Mouse (Mus musculus): ENCODE measurements around the gene Gabarap. TPM values are rescaled to one million over a fixed set of nuclear protein-coding genes. Genes with fewer than 3 reads are reported as not detected.
A peak's percentile ranks its signal among the peaks of the same experiment; 100 is the strongest.
"Not testable (repeated sequence)": the region's sequence is repeated elsewhere in the genome, so short reads cannot be mapped to it uniquely, and the experiment has no call there.

Gabarap gene
- polyA plus RNA-seq, 1 experiment from 2014 or later: 530 TPM

- no peaks in the 10 kb centered on the region for H3K27me3 ChIP-seq (ENCODE audit: control insufficient read depth, insufficient read depth, low read length)
- no peaks in the 10 kb centered on the region for H3K9me3 ChIP-seq (ENCODE audit: control insufficient read depth, low read length)
- H3K4me3 ChIP-seq (ENCODE audit: low read depth, low read length): no peak overlapping the region
- peaks cover 5% of the 10 kb centered on the region; the same call in 1 of the 2 replicates for H3K4me1 ChIP-seq (ENCODE audit: control insufficient read depth, insufficient read depth, low read length)
- WGBS: 48% methylated on average over 1 of the region's 1 CpGs
- no peak overlapping the region for H3K4me2 ChIP-seq (ENCODE audit: low read depth)
- no peaks in the 10 kb centered on the region for H3K36me3 ChIP-seq (ENCODE audit: control insufficient read depth, insufficient read depth, low read length)
- ATAC-seq (ENCODE audit: insufficient read depth, low FRiP score, low TSS enrichment) (no peak), DNase-seq (ENCODE audit: low spot score) (no peak)
- H3K27ac ChIP-seq (ENCODE audit: low read depth, low read length): no peak overlapping the region
- H3K9ac ChIP-seq (ENCODE audit: low read length): no peak overlapping the region
Measured at GRCm38 (mm10) chr11:69952274-69952673, 38.7 kb upstream of the Gabarap start.

- Histone ChIP-seq H3K4me1 (ENCODE audit: control insufficient read depth, insufficient read depth, low read length) (peaks cover 4% of the 10 kb centered on the region; the same call in 1 of the 2 replicates), H3K4me3 (ENCODE audit: low read depth, low read length) (no peak overlapping the region), H3K4me2 (ENCODE audit: low read depth) (no peak overlapping the region), H3K36me3 (ENCODE audit: control insufficient read depth, insufficient read depth, low read length) (no peaks in the 10 kb centered on the region), H3K9ac (ENCODE audit: low read length) (no peak overlapping the region), H3K9me3 (ENCODE audit: control insufficient read depth, low read length) (no peaks in the 10 kb centered on the region), H3K27ac (ENCODE audit: low read depth, low read length) (no peak overlapping the region), H3K27me3 (ENCODE audit: control insufficient read depth, insufficient read depth, low read length) (no peaks in the 10 kb centered on the region)
- 71% methylated on average over 11 of the region's 11 CpGs for WGBS
- ATAC-seq (ENCODE audit: insufficient read depth, low FRiP score, low TSS enrichment) (no peak), DNase-seq (ENCODE audit: low spot score) (no peak)
Measured at GRCm38 (mm10) chr11:69953267-69953915, 37.6 kb upstream of the Gabarap start.

GRCm38 (mm10) chr11:69955618-69956017 is 35.3 kb upstream of the Gabarap start:
- H3K9ac ChIP-seq (ENCODE audit: low read length); H3K4me3 ChIP-seq (ENCODE audit: low read depth, low read length); H3K4me2 ChIP-seq (ENCODE audit: low read depth); H3K27ac ChIP-seq (ENCODE audit: low read depth, low read length); H3K4me1 ChIP-seq (ENCODE audit: control insufficient read depth, insufficient read depth, low read length); H3K36me3 ChIP-seq (ENCODE audit: control insufficient read depth, insufficient read depth, low read length); H3K27me3 ChIP-seq (ENCODE audit: control insufficient read depth, insufficient read depth, low read length); DNase-seq (ENCODE audit: low spot score); ATAC-seq (ENCODE audit: insufficient read depth, low FRiP score, low TSS enrichment); H3K9me3 ChIP-seq (ENCODE audit: control insufficient read depth, low read length): not testable (repeated sequence)
- WGBS: 77% methylated on average over 4 of the region's 4 CpGs

GRCm38 (mm10) chr11:69956218-69956617 is 34.7 kb upstream of the Gabarap start:
- no peak overlapping the region for H3K27ac ChIP-seq (ENCODE audit: low read depth, low read length)
- H3K4me1 ChIP-seq (ENCODE audit: control insufficient read depth, insufficient read depth, low read length): no peaks in the 10 kb centered on the region
- ATAC-seq (ENCODE audit: insufficient read depth, low FRiP score, low TSS enrichment) (no peak), DNase-seq (ENCODE audit: low spot score) (no peak)
- H3K4me2 ChIP-seq (ENCODE audit: low read depth): no peak overlapping the region
- no peak overlapping the region for H3K4me3 ChIP-seq (ENCODE audit: low read depth, low read length)
- 77% methylated on average over 1 of the region's 1 CpGs for WGBS
- H3K27me3 ChIP-seq (ENCODE audit: control insufficient read depth, insufficient read depth, low read length): no peaks in the 10 kb centered on the region
- H3K9me3 ChIP-seq (ENCODE audit: control insufficient read depth, low read length): no peaks in the 10 kb centered on the region
- no peaks in the 10 kb centered on the region for H3K36me3 ChIP-seq (ENCODE audit: control insufficient read depth, insufficient read depth, low read length)
- no peak overlapping the region for H3K9ac ChIP-seq (ENCODE audit: low read length)

- DNase-seq (ENCODE audit: low spot score): no peak
- H3K36me3 ChIP-seq (ENCODE audit: control insufficient read depth, insufficient read depth, low read length): no peaks in the 10 kb centered on the region
- ATAC-seq (ENCODE audit: insufficient read depth, low FRiP score, low TSS enrichment): no peak
- H3K4me1 ChIP-seq (ENCODE audit: control insufficient read depth, insufficient read depth, low read length): no peaks in the 10 kb centered on the region
- no peak overlapping the region for H3K4me2 ChIP-seq (ENCODE audit: low read depth)
- H3K4me3 ChIP-seq (ENCODE audit: low read depth, low read length): no peak overlapping the region
- peaks cover 34% of the 10 kb centered on the region for H3K27me3 ChIP-seq (ENCODE audit: control insufficient read depth, insufficient read depth, low read length)
- no peak overlapping the region for H3K9ac ChIP-seq (ENCODE audit: low read length)
- WGBS: 30% methylated on average over 5 of the region's 5 CpGs
- no peaks in the 10 kb centered on the region for H3K9me3 ChIP-seq (ENCODE audit: control insufficient read depth, low read length)
- no peak overlapping the region for H3K27ac ChIP-seq (ENCODE audit: low read depth, low read length)
Measured at GRCm38 (mm10) chr11:69960616-69961015, 30.3 kb upstream of the Gabarap start.

GRCm38 (mm10) chr11:69961841-69962240 is 29.1 kb upstream of the Gabarap start:
- DNase-seq (ENCODE audit: low spot score): no peak
- Histone ChIP-seq H3K4me1 (ENCODE audit: control insufficient read depth, insufficient read depth, low read length) (peaks cover 2% of the 10 kb centered on the region; the same call in 1 of the 2 replicates), H3K27ac (ENCODE audit: low read depth, low read length) (no peak overlapping the region), H3K4me3 (ENCODE audit: low read depth, low read length) (no peak overlapping the region), H3K4me2 (ENCODE audit: low read depth) (no peak overlapping the region), H3K27me3 (ENCODE audit: control insufficient read depth, insufficient read depth, low read length) (peaks cover 46% of the 10 kb centered on the region), H3K9ac (ENCODE audit: low read length) (no peak overlapping the region), H3K36me3 (ENCODE audit: control insufficient read depth, insufficient read depth, low read length) (no peaks in the 10 kb centered on the region), H3K9me3 (ENCODE audit: control insufficient read depth, low read length) (no peaks in the 10 kb centered on the region)
- no peak for ATAC-seq (ENCODE audit: insufficient read depth, low FRiP score, low TSS enrichment)
- WGBS: 48% methylated on average over 5 of the region's 5 CpGs

- ATAC-seq (ENCODE audit: insufficient read depth, low FRiP score, low TSS enrichment) (no peak), DNase-seq (ENCODE audit: low spot score) (no peak)
- H3K27me3 ChIP-seq (ENCODE audit: control insufficient read depth, insufficient read depth, low read length): peaks cover 57% of the 10 kb centered on the region
- WGBS: 14% methylated on average over 24 of the region's 24 CpGs
- H3K27ac ChIP-seq (ENCODE audit: low read depth, low read length): no peak within 1 kb of the TSS
- H3K4me2 ChIP-seq (ENCODE audit: low read depth): peak within 1 kb of the TSS; percentile 14; the same call in 1 of the 2 replicates
- no peak within 1 kb of the TSS for H3K9ac ChIP-seq (ENCODE audit: low read length)
- no peaks in the 10 kb centered on the region for H3K9me3 ChIP-seq (ENCODE audit: control insufficient read depth, low read length)
- H3K4me3 ChIP-seq (ENCODE audit: low read depth, low read length): peak within 1 kb of the TSS; percentile 6; the same call in 1 of the 2 replicates
- H3K36me3 ChIP-seq (ENCODE audit: control insufficient read depth, insufficient read depth, low read length): 0 out of 2 replicates have a peak, but pooled peaks cover 2% of the 10 kb centered on the region
- H3K4me1 ChIP-seq (ENCODE audit: control insufficient read depth, insufficient read depth, low read length): peaks cover 3% of the 10 kb centered on the region; the same call in 1 of the 2 replicates
Measured at GRCm38 (mm10) chr11:69964650-69965270, 26.2 kb upstream of the Gabarap start, which contains the start of gene Cldn7. Gene Cldn7 (plus strand): TSS chr11:69964779.

- Histone ChIP-seq H3K4me1 (ENCODE audit: control insufficient read depth, insufficient read depth, low read length) (peaks cover 3% of the 10 kb centered on the region; the same call in 1 of the 2 replicates), H3K27me3 (ENCODE audit: control insufficient read depth, insufficient read depth, low read length) (peaks cover 57% of the 10 kb centered on the region), H3K4me2 (ENCODE audit: low read depth) (peak overlapping the region; percentile 14; the same call in 1 of the 2 replicates), H3K9me3 (ENCODE audit: control insufficient read depth, low read length) (no peaks in the 10 kb centered on the region), H3K9ac (ENCODE audit: low read length) (no peak overlapping the region), H3K27ac (ENCODE audit: low read depth, low read length) (no peak overlapping the region), H3K36me3 (ENCODE audit: control insufficient read depth, insufficient read depth, low read length) (0 out of 2 replicates have a peak, but pooled peaks cover 2% of the 10 kb centered on the region), H3K4me3 (ENCODE audit: low read depth, low read length) (peak overlapping the region; percentile 27)
- ATAC-seq (ENCODE audit: insufficient read depth, low FRiP score, low TSS enrichment): no peak
- DNase-seq (ENCODE audit: low spot score): peak; percentile 23
- 2% methylated on average over 49 of the region's 49 CpGs for WGBS
Measured at GRCm38 (mm10) chr11:69965271-69966005, 25.5 kb upstream of the Gabarap start.

Measured in neural tube, embryonic 11.5 days (tissue).